Mouse (Mus musculus) hindbrain, embryonic 15.5 days (tissue): ENCODE measurements around the gene Stat5a. TPM values are rescaled to one million over a fixed set of nuclear protein-coding genes. Genes with fewer than 3 reads are reported as not detected.

ENCODE experiments used
- ATAC-seq: fragments of 200-750 bp; cut with Nextera tagmentation; 2 replicates; pipeline ENCODE4 v1.8.0; 2017; ENCODE audit warnings: low read depth, moderate number of reproducible peaks, moderate TSS enrichment; ENCODE audit not compliant: low FRiP score
- H3K27ac ChIP-seq: fragments of 300-500 bp; sonication (generic); replicated peaks from 2 replicates; pipeline ENCODE4 v1.5.1; 2015; ENCODE audit warnings: mild to moderate bottlenecking, inconsistent platforms
- H3K27me3 ChIP-seq: fragments of 300-500 bp; sonication (generic); 2 replicates; pipeline ENCODE4 v1.6.1; 2015; ENCODE audit warnings: control low read depth, inconsistent platforms
- H3K36me3 ChIP-seq: fragments of 300-500 bp; sonication (generic); 2 replicates; pipeline ENCODE4 v1.6.1; 2015; ENCODE audit warnings: control low read depth, inconsistent platforms
- H3K4me1 ChIP-seq: fragments of 300-500 bp; sonication (generic); replicated peaks from 2 replicates; pipeline ENCODE4 v1.6.1; 2015; ENCODE audit warnings: control low read depth, inconsistent platforms
- H3K4me2 ChIP-seq: fragments of 300-500 bp; sonication (generic); 2 replicates; pipeline ENCODE4 v1.6.1; 2015; ENCODE audit warnings: moderate library complexity, mild to moderate bottlenecking, inconsistent platforms
- H3K4me3 ChIP-seq: fragments of 300-500 bp; sonication (generic); 2 replicates; pipeline ENCODE4 v1.5.1; 2015; ENCODE audit warnings: mild to moderate bottlenecking, inconsistent platforms
- H3K9ac ChIP-seq: fragments of 300-500 bp; sonication (generic); 2 replicates; pipeline ENCODE4 v1.6.1; 2015; ENCODE audit warnings: inconsistent platforms
- H3K9me3 ChIP-seq: fragments of 300-500 bp; sonication (generic); 2 replicates; pipeline ENCODE4 v1.6.1; 2016; ENCODE audit warnings: control low read depth, inconsistent platforms
- WGBS: fragments of 180-500 bp; shearing (Covaris S2); methylation state at CpG from one replicate; pipeline ENCODE4 v1.1.7; 2015; 5-methylcytosine and 5-hydroxymethylcytosine counted together
- polyA plus RNA-seq: library from polyadenylated mRNA; unstranded; fragments of >200 nt; fragmentation: Nextera tagmentation; extraction: Ambion mirVana; gene quantifications from 2 replicates; pipeline ENCODE4 v1.2.1, GENCODE M21; 2015

The Stat5a gene
- polyA plus RNA-seq, result 2.1 TPM in 2 replicates

- peak; percentile 49 for ATAC-seq
- Histone ChIP-seq H3K27me3 (peaks cover 32% of the 10 kb centered on the region), H3K4me2 (peak within 1 kb of the TSS; percentile 64), H3K9me3 (no peaks in the 10 kb centered on the region), H3K4me3 (peak within 1 kb of the TSS; percentile 45), H3K36me3 (no peaks in the 10 kb centered on the region), H3K4me1 (peaks cover 9% of the 10 kb centered on the region; the same call in 1 of the 2 replicates), H3K9ac (peak within 1 kb of the TSS; percentile 37), H3K27ac (no peak within 1 kb of the TSS)
- whole genome bisulfite sequencing, result 47% methylated on average over 9 of the region's 9 CpGs
Observed at GRCm38 (mm10) chr11:100858935-100859578, at the start of gene Stat5a. Gene Stat5a, plus strand, starts transcription at chr11:100859351.

DNA sequence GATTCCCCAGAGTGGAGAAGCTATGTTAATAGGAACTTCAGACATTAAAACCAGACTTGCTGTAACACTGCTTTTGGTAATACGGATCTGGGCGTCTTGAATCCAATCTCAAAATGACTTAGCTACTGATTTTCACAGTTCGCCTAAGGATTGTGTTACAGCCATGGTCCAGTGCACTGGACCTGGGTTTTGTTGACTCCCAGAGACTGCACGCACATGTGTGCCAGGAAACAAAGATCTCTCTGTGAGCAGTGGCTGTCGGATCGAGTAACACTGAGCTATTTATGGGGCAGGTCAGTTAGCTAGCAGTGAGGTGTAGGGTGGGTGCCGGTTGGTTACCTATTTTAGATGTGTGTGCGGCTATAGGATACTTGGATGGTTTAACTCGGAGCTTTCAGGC lies 48.6 kb upstream of the Stat5a start:
- Histone ChIP-seq H3K4me1 (no peaks in the 10 kb centered on the region), H3K9me3 (no peaks in the 10 kb centered on the region), H3K27me3 (no peaks in the 10 kb centered on the region), H3K36me3 (no peaks in the 10 kb centered on the region), H3K9ac (no peak overlapping the region), H3K27ac (no peak overlapping the region), H3K4me2 (no peak overlapping the region), H3K4me3 (no peak overlapping the region)
- ATAC-seq, result no peak
- 89% methylated on average over 9 of the region's 9 CpGs for WGBS

DNA sequence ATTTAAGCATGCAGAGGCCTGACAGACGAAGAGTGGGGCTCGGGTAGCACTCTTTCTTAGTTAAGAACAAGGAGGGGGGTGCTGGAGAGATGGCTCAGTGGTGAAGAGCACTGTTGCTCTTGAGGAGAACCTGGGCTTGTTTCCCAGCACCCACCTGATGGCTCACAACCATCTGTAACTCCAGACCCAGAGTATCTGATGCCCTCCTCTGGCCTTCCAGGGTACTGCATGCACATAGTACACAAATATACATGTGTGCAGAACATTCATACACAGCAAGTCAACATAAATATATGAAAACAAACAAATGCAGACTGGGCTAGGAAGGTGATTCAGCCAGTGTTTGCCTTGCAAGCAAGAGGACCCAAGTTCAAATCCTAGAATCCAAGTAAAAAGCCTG lies 48.0 kb upstream of the Stat5a start:
- Histone ChIP-seq H3K9ac (no peak overlapping the region), H3K9me3 (no peaks in the 10 kb centered on the region), H3K27ac (no peak overlapping the region), H3K4me2 (no peak overlapping the region), H3K36me3 (no peaks in the 10 kb centered on the region), H3K4me1 (no peaks in the 10 kb centered on the region), H3K4me3 (no peak overlapping the region), H3K27me3 (no peaks in the 10 kb centered on the region)
- WGBS, result 98% methylated on average over 2 of the region's 2 CpGs
- no peak for ATAC-seq

- Histone ChIP-seq H3K4me2 (no peak overlapping the region), H3K4me3 (no peak overlapping the region), H3K4me1 (peaks cover 13% of the 10 kb centered on the region), H3K27ac (no peak overlapping the region), H3K9ac (no peak overlapping the region), H3K9me3 (no peaks in the 10 kb centered on the region), H3K36me3 (no peaks in the 10 kb centered on the region), H3K27me3 (no peaks in the 10 kb centered on the region)
- WGBS, result 72% methylated on average over 13 of the region's 13 CpGs
- ATAC-seq, result 0 out of 2 replicates have a peak, but pooled peaks have one; percentile 42
Observed at GRCm38 (mm10) chr11:100814498-100814897, 44.7 kb upstream of the Stat5a start.

GRCm38 (mm10) chr11:100816342-100816741 lies 42.8 kb upstream of the Stat5a start:
- Histone ChIP-seq H3K27me3 (no peaks in the 10 kb centered on the region), H3K4me1 (peaks cover 13% of the 10 kb centered on the region), H3K9ac (no peak overlapping the region), H3K4me3 (no peak overlapping the region), H3K9me3 (no peaks in the 10 kb centered on the region), H3K4me2 (no peak overlapping the region), H3K27ac (no peak overlapping the region), H3K36me3 (no peaks in the 10 kb centered on the region)
- no peak for ATAC-seq
- 86% methylated on average over 3 of the region's 3 CpGs for WGBS

DNA sequence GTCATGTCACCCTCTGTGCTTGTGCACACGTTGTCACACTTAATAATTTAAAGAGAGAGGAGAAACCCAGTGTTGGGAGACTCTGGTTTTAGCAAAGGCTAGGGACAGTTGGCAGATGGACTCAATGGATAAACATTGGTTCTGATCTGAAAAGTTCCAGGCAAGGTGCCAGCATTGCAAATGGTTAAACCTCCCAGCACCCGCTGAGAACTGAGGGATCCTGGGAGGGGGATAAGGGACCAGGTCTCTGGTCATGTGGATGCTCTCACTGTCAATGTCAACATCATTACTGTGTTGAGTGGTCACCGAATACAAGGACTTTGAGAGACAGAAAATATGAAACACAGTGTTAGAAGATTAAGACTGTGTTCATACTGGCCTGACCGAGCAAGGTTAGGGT lies 42.4 kb upstream of the Stat5a start:
- Histone ChIP-seq H3K9me3 (no peaks in the 10 kb centered on the region), H3K36me3 (no peaks in the 10 kb centered on the region), H3K4me1 (peaks cover 13% of the 10 kb centered on the region), H3K27me3 (no peaks in the 10 kb centered on the region), H3K4me3 (no peak overlapping the region), H3K9ac (no peak overlapping the region), H3K27ac (no peak overlapping the region), H3K4me2 (no peak overlapping the region)
- ATAC-seq, result no peak
- WGBS, result 64% methylated on average over 4 of the region's 4 CpGs

- H3K27ac ChIP-seq, result no peak overlapping the region
- no peak overlapping the region for H3K9ac ChIP-seq
Observed at GRCm38 (mm10) chr11:100817311-100817710, 41.8 kb upstream of the Stat5a start.

DNA sequence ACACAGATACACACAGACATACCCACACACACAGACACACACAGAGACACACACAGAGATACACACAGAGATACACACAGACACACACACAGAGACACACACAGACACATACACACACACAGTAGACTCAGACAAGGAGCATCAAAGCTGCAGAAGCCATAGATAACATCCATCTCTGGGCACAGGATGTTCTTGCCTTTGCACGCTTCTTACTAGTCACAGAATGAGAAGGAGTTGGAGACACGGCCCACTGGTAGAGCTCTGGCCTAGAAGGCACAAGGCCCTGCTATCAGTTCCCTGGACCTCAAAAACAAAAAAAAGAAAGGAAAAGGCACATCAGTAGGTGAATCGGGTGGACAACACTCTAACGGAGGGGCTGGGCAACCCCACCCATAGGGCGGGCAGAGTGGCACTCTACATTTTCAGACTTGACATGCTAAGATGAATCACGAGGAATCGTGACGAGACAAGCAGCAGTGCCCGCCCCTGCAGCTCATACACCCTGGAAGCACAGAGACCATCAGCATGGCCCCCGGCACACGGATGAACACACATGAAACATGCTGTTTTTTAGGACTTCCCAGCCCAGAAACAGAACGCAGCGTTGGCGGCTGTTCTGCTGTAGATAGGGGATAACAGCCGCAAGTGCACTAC lies 40.7 kb upstream of the Stat5a start:
- H3K4me1 ChIP-seq, result peaks cover 13% of the 10 kb centered on the region
- WGBS, result 93% methylated on average over 15 of the region's 15 CpGs
- no peak overlapping the region for H3K4me3 ChIP-seq
- H3K9me3 ChIP-seq, result no peaks in the 10 kb centered on the region
- no peak overlapping the region for H3K27ac ChIP-seq
- no peak overlapping the region for H3K9ac ChIP-seq
- H3K27me3 ChIP-seq, result no peaks in the 10 kb centered on the region
- H3K36me3 ChIP-seq, result no peaks in the 10 kb centered on the region
- ATAC-seq, result no peak
- no peak overlapping the region for H3K4me2 ChIP-seq

More at GRCm38 (mm10) chr11:100817311-100817710, 41.8 kb upstream of the Stat5a start:
- no peaks in the 10 kb centered on the region for H3K9me3 ChIP-seq
- H3K4me3 ChIP-seq, result no peak overlapping the region
- H3K4me1 ChIP-seq, result peaks cover 13% of the 10 kb centered on the region
- WGBS, result 58% methylated on average over 9 of the region's 9 CpGs
- no peaks in the 10 kb centered on the region for H3K36me3 ChIP-seq
- H3K27me3 ChIP-seq, result no peaks in the 10 kb centered on the region
- no peak overlapping the region for H3K4me2 ChIP-seq
- no peak for ATAC-seq

DNA sequence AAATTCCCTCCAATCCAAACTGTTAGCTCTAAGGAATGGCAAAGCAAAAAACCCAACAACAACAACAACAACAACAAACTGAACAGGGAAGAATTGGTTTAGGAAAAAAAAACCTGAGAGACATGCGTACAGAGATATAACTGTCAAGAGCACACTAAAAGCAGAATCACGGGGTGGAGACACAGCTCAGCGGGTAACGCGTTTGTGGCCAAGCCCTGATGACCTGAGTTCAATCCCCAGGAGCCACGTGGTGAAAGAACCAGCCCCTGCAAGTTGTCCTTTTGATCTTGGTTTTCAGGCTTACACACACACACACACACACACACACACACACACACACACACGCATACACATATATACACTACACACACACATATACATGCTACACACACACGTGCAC lies 40.1 kb upstream of the Stat5a start:
- H3K4me3 ChIP-seq, result no peak overlapping the region
- no peaks in the 10 kb centered on the region for H3K27me3 ChIP-seq
- ATAC-seq, result no peak
- H3K9ac ChIP-seq, result no peak overlapping the region
- no peaks in the 10 kb centered on the region for H3K9me3 ChIP-seq
- H3K4me1 ChIP-seq, result peaks cover 13% of the 10 kb centered on the region
- 84% methylated on average over 8 of the region's 8 CpGs for WGBS
- H3K36me3 ChIP-seq, result no peaks in the 10 kb centered on the region
- no peak overlapping the region for H3K27ac ChIP-seq
- H3K4me2 ChIP-seq, result no peak overlapping the region

- H3K4me1 ChIP-seq, result peaks cover 13% of the 10 kb centered on the region
- no peak for ATAC-seq
- H3K27me3 ChIP-seq, result no peaks in the 10 kb centered on the region
- WGBS, result 93% methylated on average over 16 of the region's 16 CpGs
- no peaks in the 10 kb centered on the region for H3K9me3 ChIP-seq
- H3K4me3 ChIP-seq, result no peak overlapping the region
- H3K9ac ChIP-seq, result no peak overlapping the region
- H3K4me2 ChIP-seq, result no peak overlapping the region
- no peaks in the 10 kb centered on the region for H3K36me3 ChIP-seq
- H3K27ac ChIP-seq, result no peak overlapping the region
Observed at GRCm38 (mm10) chr11:100819626-100820025, 39.5 kb upstream of the Stat5a start.

GRCm38 (mm10) chr11:100820047-100820446 lies 39.1 kb upstream of the Stat5a start:
- Histone ChIP-seq H3K4me2 (no peak overlapping the region), H3K27me3 (no peaks in the 10 kb centered on the region), H3K4me1 (peaks cover 13% of the 10 kb centered on the region), H3K36me3 (no peaks in the 10 kb centered on the region), H3K4me3 (no peak overlapping the region), H3K9ac (no peak overlapping the region), H3K9me3 (no peaks in the 10 kb centered on the region), H3K27ac (no peak overlapping the region)
- 86% methylated on average over 8 of the region's 8 CpGs for WGBS
- ATAC-seq, result no peak

GRCm38 (mm10) chr11:100821605-100822220 lies 37.4 kb upstream of the Stat5a start:
- H3K4me1 ChIP-seq, result peaks cover 11% of the 10 kb centered on the region
- no peak overlapping the region for H3K9ac ChIP-seq
- H3K9me3 ChIP-seq, result no peaks in the 10 kb centered on the region
- WGBS, result 92% methylated on average over 13 of the region's 13 CpGs
- H3K36me3 ChIP-seq, result no peaks in the 10 kb centered on the region
- no peaks in the 10 kb centered on the region for H3K27me3 ChIP-seq
- H3K4me2 ChIP-seq, result no peak overlapping the region
- no peak overlapping the region for H3K27ac ChIP-seq
- no peak for ATAC-seq
- H3K4me3 ChIP-seq, result no peak overlapping the region
